Mouse (Mus musculus): ENCODE results near the gene Agl. TPM values are rescaled to one million over a fixed set of nuclear protein-coding genes. Genes with fewer than 3 reads are reported as not detected.
"Not testable (repeated sequence)": the region's sequence is repeated elsewhere in the genome, so short reads cannot be mapped to it uniquely, and the experiment has no call there.

Gene Agl
- polyA plus RNA-seq, 1 experiment from 2014 or later = 18.3 TPM

- Histone ChIP-seq H3K4me3 (no peak overlapping the region), H3K36me3 (peaks cover 89% of the 10 kb centered on the region)
- WGBS = 91% methylated on average over 2 of the region's 2 CpGs
Observed at GRCm38 (mm10) chr3:116776961-116777360, 31.0 kb downstream of the Agl start.

GRCm38 (mm10) chr3:116773836-116774235, 34.1 kb downstream of the Agl start:
- Histone ChIP-seq H3K9ac (no peak overlapping the region; the same call in 1 of the 2 replicates), H3K4me3 (no peak overlapping the region), H3K9me3 (no peaks in the 10 kb centered on the region), H3K36me3 (peaks cover 80% of the 10 kb centered on the region), H3K4me2 (no peak overlapping the region), H3K4me1 (replicated peaks) (no peaks in the 10 kb centered on the region), H3K27me3 (no peaks in the 10 kb centered on the region), H3K27ac (replicated peaks) (no peak overlapping the region)
- no peak for ATAC-seq (ENCODE audit: low read depth)
- WGBS = 83% methylated on average over 12 of the region's 12 CpGs

More at GRCm38 (mm10) chr3:116776961-116777360, 31.0 kb downstream of the Agl start:
- H3K27ac ChIP-seq (replicated peaks) = no peak overlapping the region
- no peak overlapping the region for H3K4me2 ChIP-seq
- ATAC-seq (ENCODE audit: low read depth) = no peak
- H3K9ac ChIP-seq = no peak overlapping the region
- H3K9me3 ChIP-seq = no peaks in the 10 kb centered on the region
- no peaks in the 10 kb centered on the region for H3K27me3 ChIP-seq
- H3K4me1 ChIP-seq (replicated peaks) = no peaks in the 10 kb centered on the region

- H3K27me3 ChIP-seq = no peaks in the 10 kb centered on the region
- no peak overlapping the region for H3K9ac ChIP-seq
- H3K4me3 ChIP-seq = no peak overlapping the region
- no peak for ATAC-seq (ENCODE audit: low read depth)
- H3K9me3 ChIP-seq = no peaks in the 10 kb centered on the region
- no peaks in the 10 kb centered on the region for H3K4me1 ChIP-seq (replicated peaks)
- no peak overlapping the region for H3K4me2 ChIP-seq
- WGBS = 91% methylated on average over 2 of the region's 2 CpGs
- H3K36me3 ChIP-seq = peaks cover 76% of the 10 kb centered on the region
- H3K27ac ChIP-seq (replicated peaks) = no peak overlapping the region
Observed at GRCm38 (mm10) chr3:116771597-116771996, 36.4 kb downstream of the Agl start.

- H3K9me3 ChIP-seq; H3K4me1 ChIP-seq (replicated peaks); H3K27me3 ChIP-seq; H3K9ac ChIP-seq; H3K4me3 ChIP-seq; H3K4me2 ChIP-seq; ATAC-seq (ENCODE audit: low read depth); H3K27ac ChIP-seq (replicated peaks): not testable (repeated sequence)
- 92% methylated on average over 7 of the region's 7 CpGs for WGBS
- peaks cover 49% of the 10 kb centered on the region for H3K36me3 ChIP-seq
Observed at GRCm38 (mm10) chr3:116766963-116767362, 41.0 kb downstream of the Agl start.

GRCm38 (mm10) chr3:116752818-116753217, 55.1 kb downstream of the Agl start:
- H3K27me3 ChIP-seq = no peaks in the 10 kb centered on the region
- no peak overlapping the region for H3K27ac ChIP-seq (replicated peaks)
- no peak overlapping the region for H3K4me3 ChIP-seq
- 94% methylated on average over 8 of the region's 8 CpGs for WGBS
- no peaks in the 10 kb centered on the region for H3K4me1 ChIP-seq (replicated peaks)
- H3K9me3 ChIP-seq = no peaks in the 10 kb centered on the region
- no peak overlapping the region for H3K4me2 ChIP-seq
- H3K9ac ChIP-seq = no peak overlapping the region
- peaks cover 67% of the 10 kb centered on the region for H3K36me3 ChIP-seq
- ATAC-seq (ENCODE audit: low read depth) = no peak

GRCm38 (mm10) chr3:116751191-116751860, 56.6 kb downstream of the Agl start:
- ATAC-seq (ENCODE audit: low read depth) = no peak; the same call in 1 of the 2 replicates
- Histone ChIP-seq H3K9ac (no peak overlapping the region), H3K27me3 (no peaks in the 10 kb centered on the region), H3K9me3 (no peaks in the 10 kb centered on the region), H3K4me1 (replicated peaks) (no peaks in the 10 kb centered on the region), H3K27ac (replicated peaks) (no peak overlapping the region), H3K36me3 (peaks cover 52% of the 10 kb centered on the region), H3K4me2 (no peak overlapping the region), H3K4me3 (no peak overlapping the region)
- 77% methylated on average over 4 of the region's 4 CpGs for WGBS

GRCm38 (mm10) chr3:116748391-116749170, 59.4 kb downstream of the Agl start:
- Histone ChIP-seq H3K4me1 (replicated peaks) (no peaks in the 10 kb centered on the region), H3K27ac (replicated peaks) (no peak overlapping the region), H3K9me3 (no peaks in the 10 kb centered on the region), H3K4me2 (no peak overlapping the region), H3K36me3 (peaks cover 50% of the 10 kb centered on the region), H3K27me3 (no peaks in the 10 kb centered on the region), H3K4me3 (no peak overlapping the region), H3K9ac (no peak overlapping the region)
- WGBS = 56% methylated on average over 8 of the region's 8 CpGs
- peak; percentile 40; the same call in 1 of the 2 replicates for ATAC-seq (ENCODE audit: low read depth)

GRCm38 (mm10) chr3:116747648-116748047, 60.3 kb downstream of the Agl start:
- not testable (repeated sequence) for H3K4me1 ChIP-seq (replicated peaks); H3K27ac ChIP-seq (replicated peaks); H3K4me2 ChIP-seq; H3K27me3 ChIP-seq; H3K4me3 ChIP-seq; ATAC-seq (ENCODE audit: low read depth); H3K9ac ChIP-seq; H3K9me3 ChIP-seq
- peaks cover 50% of the 10 kb centered on the region for H3K36me3 ChIP-seq
- 92% methylated on average over 7 of the region's 7 CpGs for WGBS

GRCm38 (mm10) chr3:116740963-116741362, 67.0 kb downstream of the Agl start:
- Histone ChIP-seq H3K4me2 (no peak overlapping the region), H3K27ac (replicated peaks) (no peak overlapping the region), H3K36me3 (peaks cover 19% of the 10 kb centered on the region), H3K27me3 (no peaks in the 10 kb centered on the region), H3K4me3 (no peak overlapping the region), H3K9me3 (no peaks in the 10 kb centered on the region), H3K9ac (no peak overlapping the region), H3K4me1 (replicated peaks) (no peaks in the 10 kb centered on the region)
- WGBS = 87% methylated on average over 9 of the region's 9 CpGs
- ATAC-seq (ENCODE audit: low read depth) = no peak

- Histone ChIP-seq H3K9ac (no peak overlapping the region), H3K4me2 (no peak overlapping the region)
Observed at GRCm38 (mm10) chr3:116740106-116740505, 67.9 kb downstream of the Agl start.

GRCm38 (mm10) chr3:116737326-116737731, 70.6 kb downstream of the Agl start:
- ATAC-seq (ENCODE audit: low read depth) = no peak
- Histone ChIP-seq H3K36me3 (no peaks in the 10 kb centered on the region), H3K4me2 (no peak overlapping the region), H3K27me3 (no peaks in the 10 kb centered on the region), H3K4me1 (replicated peaks) (no peaks in the 10 kb centered on the region), H3K27ac (replicated peaks) (no peak overlapping the region), H3K4me3 (no peak overlapping the region), H3K9ac (no peak overlapping the region), H3K9me3 (no peaks in the 10 kb centered on the region)
- WGBS = 84% methylated on average over 8 of the region's 8 CpGs

More at GRCm38 (mm10) chr3:116740106-116740505, 67.9 kb downstream of the Agl start:
- ATAC-seq (ENCODE audit: low read depth) = no peak
- 83% methylated on average over 5 of the region's 5 CpGs for WGBS
- Histone ChIP-seq H3K4me1 (replicated peaks) (no peaks in the 10 kb centered on the region), H3K27ac (replicated peaks) (no peak overlapping the region), H3K27me3 (no peaks in the 10 kb centered on the region), H3K36me3 (peaks cover 17% of the 10 kb centered on the region), H3K4me3 (no peak overlapping the region), H3K9me3 (no peaks in the 10 kb centered on the region)

GRCm38 (mm10) chr3:116729483-116730174, 78.3 kb downstream of the Agl start:
- WGBS = 43% methylated on average over 2 of the region's 2 CpGs
- no peaks in the 10 kb centered on the region for H3K27me3 ChIP-seq
- no peak for ATAC-seq (ENCODE audit: low read depth)
- H3K4me2 ChIP-seq = no peak overlapping the region
- no peak overlapping the region; the same call in 1 of the 2 replicates for H3K27ac ChIP-seq (replicated peaks)
- H3K4me1 ChIP-seq (replicated peaks) = peaks cover 7% of the 10 kb centered on the region
- no peaks in the 10 kb centered on the region for H3K36me3 ChIP-seq
- no peak overlapping the region for H3K9ac ChIP-seq
- H3K9me3 ChIP-seq = no peaks in the 10 kb centered on the region
- no peak overlapping the region for H3K4me3 ChIP-seq

Data from neural tube, embryonic 13.5 days (tissue).